Mouse (Mus musculus) lung, postnatal 0 days (tissue): Measurements from ENCODE around the gene Akap9. TPM values are rescaled to one million over a fixed set of nuclear protein-coding genes. Genes with fewer than 3 reads are reported as not detected.
"Not testable (repeated sequence)": the region's sequence is repeated elsewhere in the genome, so short reads cannot be mapped to it uniquely, and the experiment has no call there.

Experiments used
- ATAC-seq: fragments of 200-750 bp; cut with Nextera tagmentation; 2 replicates; pipeline ENCODE4 v1.8.0; 2017; ENCODE audit warnings: moderate library complexity
- DNase-seq: peaks from one replicate; pipeline ENCODE4 v3.0.0-alpha.2; 2016; ENCODE audit warnings: low spot score
- H3K27ac ChIP-seq: fragments of 300-500 bp; sonication (generic); 2 replicates; pipeline ENCODE4 v1.5.1; 2014; ENCODE audit warnings: antibody characterized with exemption, mild to moderate bottlenecking, low read length, mixed read lengths
- H3K27me3 ChIP-seq: fragments of 300-500 bp; sonication (generic); replicated peaks from 2 replicates; pipeline ENCODE4 v1.6.1; 2014; ENCODE audit warnings: low read length, mixed read lengths; ENCODE audit not compliant: insufficient read depth
- H3K36me3 ChIP-seq: fragments of 300-500 bp; sonication (generic); 2 replicates; pipeline ENCODE4 v1.6.1; 2014; ENCODE audit warnings: low read length, mixed read lengths; ENCODE audit not compliant: insufficient read depth
- H3K4me1 ChIP-seq: fragments of 300-500 bp; sonication (generic); 2 replicates; pipeline ENCODE4 v1.6.1; 2014; ENCODE audit warnings: antibody characterized with exemption, low read depth, low read length, mixed read lengths; ENCODE audit not compliant: insufficient read depth
- H3K4me2 ChIP-seq: fragments of 300-500 bp; sonication (generic); replicated peaks from 2 replicates; pipeline ENCODE4 v1.6.1; 2014; ENCODE audit warnings: low read depth, mild to moderate bottlenecking, low read length, moderate library complexity, mixed read lengths
- H3K4me3 ChIP-seq: fragments of 300-500 bp; sonication (generic); 2 replicates; pipeline ENCODE4 v1.5.1; 2014; ENCODE audit warnings: low read depth, low read length
- H3K9ac ChIP-seq: fragments of 300-500 bp; sonication (generic); replicated peaks from 2 replicates; pipeline ENCODE4 v1.6.1; 2014; ENCODE audit warnings: low read depth, mild to moderate bottlenecking
- H3K9me3 ChIP-seq: fragments of 300-500 bp; sonication (generic); 2 replicates; pipeline ENCODE4 v1.6.1; 2016; ENCODE audit warnings: low read length, mixed read lengths
- CTCF ChIP-seq: IDR thresholded peaks from 2 replicates; pipeline ENCODE4 v1.5.1; 2016; ENCODE audit warnings: antibody characterized with exemption, mild to moderate bottlenecking
- EP300 ChIP-seq: IDR thresholded peaks from 2 replicates; pipeline ENCODE4 v1.6.1; 2016; ENCODE audit warnings: antibody characterized with exemption, mild to moderate bottlenecking, control low read depth
- WGBS: fragments of 180-500 bp; shearing (Covaris S2); extraction: QIAGEN DNeasy Blood & Tissue Kit; methylation state at CpG from one replicate; pipeline ENCODE4 v1.1.7; 2014; 5-methylcytosine and 5-hydroxymethylcytosine counted together
- polyA plus RNA-seq: library from polyadenylated mRNA; unstranded; fragments of >200 nt; fragmentation: Nextera tagmentation; extraction: Ambion mirVana; gene quantifications from 2 replicates; pipeline ENCODE4 v1.2.1, GENCODE M21; 2015

Akap9 gene
- polyA plus RNA-seq, 1 experiment from 2014 or later = 144 TPM

DNA sequence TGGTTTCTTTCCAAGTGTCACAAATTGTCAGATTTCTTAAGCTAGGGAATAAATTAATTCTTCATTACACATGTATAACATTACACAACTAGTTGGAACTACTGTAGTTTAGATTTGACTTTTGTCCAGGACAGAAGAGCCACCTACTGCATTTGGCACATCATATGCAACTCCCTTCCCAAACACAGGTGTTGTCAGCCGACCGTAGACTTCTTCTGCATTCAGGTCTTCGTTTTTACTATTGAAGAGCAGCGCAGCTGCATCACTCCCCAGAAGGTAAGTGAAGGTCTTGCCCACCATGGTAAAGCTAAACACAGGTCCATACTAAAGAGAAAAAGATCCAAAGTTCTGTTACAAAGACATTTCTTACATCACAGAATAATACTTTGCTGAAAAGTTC, 173.2 kb downstream of the Akap9 start:
- no peak overlapping the region for H3K9ac ChIP-seq
- peaks cover 11% of the 10 kb centered on the region; the same call in 1 of the 2 replicates for H3K4me1 ChIP-seq
- peaks cover 12% of the 10 kb centered on the region for H3K36me3 ChIP-seq
- H3K27ac ChIP-seq = no peak overlapping the region
- no peaks in the 10 kb centered on the region for H3K9me3 ChIP-seq
- no peak overlapping the region for H3K4me2 ChIP-seq
- no peak for DNase-seq
- TF ChIP-seq EP300 (no peak), CTCF (no peak)
- H3K4me3 ChIP-seq = no peak overlapping the region
- no peaks in the 10 kb centered on the region for H3K27me3 ChIP-seq
- 92% methylated on average over 4 of the region's 4 CpGs for WGBS
- ATAC-seq = no peak

GRCm38 (mm10) chr5:4101770-4102169, 173.9 kb downstream of the Akap9 start:
- no peak overlapping the region for H3K27ac ChIP-seq
- no peak overlapping the region for H3K9ac ChIP-seq
- peaks cover 11% of the 10 kb centered on the region; the same call in 1 of the 2 replicates for H3K4me1 ChIP-seq
- WGBS = 93% methylated on average over 2 of the region's 2 CpGs
- peaks cover 12% of the 10 kb centered on the region for H3K36me3 ChIP-seq
- ATAC-seq = no peak
- H3K27me3 ChIP-seq = no peaks in the 10 kb centered on the region
- no peak overlapping the region for H3K4me3 ChIP-seq
- H3K4me2 ChIP-seq = no peak overlapping the region
- no peaks in the 10 kb centered on the region for H3K9me3 ChIP-seq
- no peak for DNase-seq
- TF ChIP-seq CTCF = peak; percentile 45
- no peak for TF ChIP-seq EP300

DNA sequence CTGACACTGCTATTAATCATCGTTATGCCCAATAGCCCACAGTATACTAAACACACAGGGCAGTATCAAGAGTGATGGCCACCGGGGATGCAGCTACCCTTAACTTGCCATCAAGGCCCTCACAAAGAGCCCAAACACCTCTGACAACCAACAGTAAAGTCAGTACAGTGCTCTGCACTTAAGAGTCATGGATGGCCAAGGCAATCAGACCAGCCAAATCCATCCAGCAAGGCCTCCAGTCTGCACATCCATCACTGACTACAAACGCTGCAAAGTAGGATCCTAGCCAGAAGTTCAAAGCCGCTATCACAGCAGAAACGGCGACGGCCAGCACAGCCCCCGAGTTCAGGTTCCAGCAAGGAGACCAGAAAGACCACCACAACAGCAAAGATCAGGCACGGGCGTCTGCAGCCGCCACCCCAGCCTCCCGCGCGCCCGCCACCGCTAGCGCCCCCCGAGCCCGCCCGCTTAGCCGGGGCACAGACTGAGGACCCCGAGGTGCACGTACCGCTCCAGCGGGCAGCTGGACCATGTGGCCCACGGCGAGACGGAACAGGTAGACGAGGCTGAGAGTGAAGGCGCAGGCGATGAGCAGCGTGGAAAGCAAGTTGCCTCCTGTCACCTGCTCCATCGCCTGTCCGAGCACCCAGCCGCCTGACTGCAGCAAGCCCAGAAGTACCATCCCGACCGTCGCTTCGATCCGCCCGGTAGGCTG, 175.9 kb downstream of the Akap9 start:
- no peak for TF ChIP-seq CTCF
- no peak for TF ChIP-seq EP300
- Histone ChIP-seq H3K4me1 (peaks cover 11% of the 10 kb centered on the region; the same call in 1 of the 2 replicates), H3K4me3 (peak overlapping the region; percentile 84), H3K36me3 (peaks cover 12% of the 10 kb centered on the region), H3K9ac (peak overlapping the region; percentile 46), H3K4me2 (peak overlapping the region; percentile 98), H3K27ac (peak overlapping the region; percentile 72), H3K27me3 (no peaks in the 10 kb centered on the region), H3K9me3 (no peaks in the 10 kb centered on the region)
- ATAC-seq (peak; percentile 29; the same call in 1 of the 2 replicates), DNase-seq (peak; percentile 9)
- under 1% methylated on average over 41 of the region's 41 CpGs for WGBS

- Histone ChIP-seq H3K4me2 (peak within 1 kb of the TSS; percentile 98), H3K9me3 (no peaks in the 10 kb centered on the region), H3K27ac (peak within 1 kb of the TSS; percentile 72), H3K4me3 (peak within 1 kb of the TSS; percentile 84), H3K4me1 (peaks cover 11% of the 10 kb centered on the region; the same call in 1 of the 2 replicates), H3K27me3 (no peaks in the 10 kb centered on the region), H3K36me3 (peaks cover 9% of the 10 kb centered on the region), H3K9ac (peak within 1 kb of the TSS; percentile 46)
- TF ChIP-seq CTCF (no peak), EP300 (no peak; the same call in 1 of the 2 replicates)
- under 1% methylated on average over 59 of the region's 59 CpGs for WGBS
- DNase-seq (peak; percentile 95), ATAC-seq (peak; percentile 98)
Observed at GRCm38 (mm10) chr5:4104341-4105040, 176.6 kb downstream of the Akap9 start, which contains the start of gene Cyp51. Gene Cyp51 (minus strand): TSS chr5:4104746.

DNA sequence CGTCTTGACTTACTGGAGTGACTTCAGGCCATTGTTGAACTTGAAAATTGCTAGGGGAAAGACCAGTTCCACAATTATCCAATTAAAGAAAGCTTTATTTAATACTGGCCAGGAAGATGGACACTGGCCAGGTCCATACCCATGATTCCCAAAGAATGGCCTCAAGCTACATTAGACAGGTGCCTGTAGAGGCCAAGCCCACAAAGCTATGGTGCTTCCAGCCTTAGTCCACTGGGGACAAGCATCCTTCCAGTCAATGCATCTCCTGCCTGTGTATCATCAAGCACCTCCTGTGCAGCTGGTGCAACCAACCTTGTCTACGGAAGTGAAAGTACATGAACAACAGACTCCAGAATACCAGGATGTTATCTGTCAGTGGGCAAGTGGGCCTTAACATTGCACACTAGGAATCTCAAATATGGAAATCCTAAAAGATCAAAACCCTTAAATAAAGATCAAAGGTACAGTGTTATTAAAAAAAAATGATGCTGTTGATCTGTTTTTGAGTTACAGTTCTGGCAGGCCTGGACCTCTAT, 177.9 kb downstream of the Akap9 start:
- Histone ChIP-seq H3K9me3 (no peaks in the 10 kb centered on the region), H3K4me2 (no peak overlapping the region), H3K9ac (no peak overlapping the region), H3K36me3 (peaks cover 5% of the 10 kb centered on the region; the same call in 1 of the 2 replicates), H3K27me3 (no peaks in the 10 kb centered on the region), H3K27ac (no peak overlapping the region), H3K4me1 (peaks cover 11% of the 10 kb centered on the region; the same call in 1 of the 2 replicates), H3K4me3 (no peak overlapping the region)
- TF ChIP-seq EP300 (no peak), CTCF (no peak)
- WGBS = 88% methylated on average over 2 of the region's 2 CpGs
- no peak for DNase-seq
- ATAC-seq = no peak

DNA sequence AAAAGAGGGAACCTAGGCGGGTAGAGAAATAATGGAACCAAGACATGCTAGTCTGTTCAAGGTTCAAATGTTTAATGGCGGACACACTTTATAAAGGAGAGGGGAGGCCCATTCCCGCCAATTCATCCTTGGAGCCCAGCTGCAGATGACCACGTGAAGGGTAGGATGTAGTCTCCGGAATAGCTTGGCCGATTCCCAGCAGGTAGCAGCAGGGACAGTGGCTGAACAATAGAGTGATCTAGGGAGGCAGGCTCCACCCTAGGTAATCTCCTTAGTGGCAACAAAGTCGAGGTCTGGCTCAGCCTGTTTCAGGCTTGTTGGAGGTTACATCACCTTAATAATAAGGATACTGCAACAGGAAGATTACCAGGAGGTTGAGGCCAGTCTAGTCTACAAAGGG, 179.2 kb downstream of the Akap9 start:
- not testable (repeated sequence) for H3K27me3 ChIP-seq, ATAC-seq, H3K27ac ChIP-seq, H3K4me2 ChIP-seq, H3K36me3 ChIP-seq, DNase-seq, H3K9me3 ChIP-seq, H3K9ac ChIP-seq, H3K4me3 ChIP-seq
- peaks cover 11% of the 10 kb centered on the region; the same call in 1 of the 2 replicates for H3K4me1 ChIP-seq
- WGBS = 68% methylated on average over 7 of the region's 7 CpGs
